Mouse (Mus musculus) brain, embryonic 14.5 days (tissue): ENCODE results near the gene Kit. TPM values are rescaled to one million over a fixed set of nuclear protein-coding genes. Genes with fewer than 3 reads are reported as not detected.

ENCODE experiments used
- DNase-seq: peaks from one replicate; pipeline ENCODE4 v3.0.0-alpha.2; 2011; ENCODE audit warnings: low read depth
- CTCF ChIP-seq: fragments of 200-500 bp; IDR thresholded peaks from 2 replicates; pipeline ENCODE4 v1.5.1; 2012; ENCODE audit warnings: inconsistent platforms, mild to moderate bottlenecking, moderate library complexity, borderline replicate concordance; ENCODE audit not compliant: insufficient read depth, insufficient read length; ENCODE audit errors: extremely low read depth
- POLR2A ChIP-seq: fragments of 200-500 bp; IDR thresholded peaks from 2 replicates; pipeline ENCODE4 v1.6.1; 2012; ENCODE audit warnings: mild to moderate bottlenecking, inconsistent platforms, borderline replicate concordance; ENCODE audit not compliant: poor library complexity, insufficient read depth, insufficient read length, severe bottlenecking; ENCODE audit errors: extremely low read depth
- polyA plus RNA-seq: library from polyadenylated mRNA; depleted of rRNA; stranded (reverse); fragments of >200 nt; gene quantifications from 2 replicates; pipeline ENCODE4 v1.2.3, GENCODE M21; 2012

The Kit gene
- polyA plus RNA-seq, 1 experiment: 55.8 TPM

- DNase-seq: no peak
- no peak for TF ChIP-seq CTCF
Observed at GRCm38 (mm10) chr5:75615624-75616023, 40.9 kb downstream of the Kit start.

- DNase-seq: no peak
- TF ChIP-seq POLR2A (no peak), CTCF (no peak)
Observed at GRCm38 (mm10) chr5:75622401-75622800, 47.7 kb downstream of the Kit start.

- no peak for TF ChIP-seq POLR2A
- TF ChIP-seq CTCF: no peak
Observed at GRCm38 (mm10) chr5:75623007-75623406, 48.3 kb downstream of the Kit start.

GRCm38 (mm10) chr5:75623520-75623919 lies 48.8 kb downstream of the Kit start:
- DNase-seq: no peak
- no peak for TF ChIP-seq CTCF
- TF ChIP-seq POLR2A: no peak

More at GRCm38 (mm10) chr5:75623007-75623406, 48.3 kb downstream of the Kit start:
- no peak for DNase-seq

- no peak for DNase-seq
- TF ChIP-seq POLR2A (no peak), CTCF (no peak)
Observed at GRCm38 (mm10) chr5:75623993-75624706, 49.4 kb downstream of the Kit start.

- DNase-seq: no peak
- TF ChIP-seq POLR2A (no peak), CTCF (no peak)
Observed at GRCm38 (mm10) chr5:75625059-75625458, 50.3 kb downstream of the Kit start.

GRCm38 (mm10) chr5:75626284-75626683 lies 51.6 kb downstream of the Kit start:
- no peak for DNase-seq
- TF ChIP-seq CTCF (no peak), POLR2A (no peak)

GRCm38 (mm10) chr5:75626703-75627102 lies 52.0 kb downstream of the Kit start:
- TF ChIP-seq POLR2A: no peak
- TF ChIP-seq CTCF: no peak
- peak; percentile 54 for DNase-seq

- TF ChIP-seq POLR2A: no peak
- no peak for TF ChIP-seq CTCF
Observed at GRCm38 (mm10) chr5:75632257-75632656, 57.5 kb downstream of the Kit start.

GRCm38 (mm10) chr5:75632846-75633640 lies 58.3 kb downstream of the Kit start:
- DNase-seq: no peak
- TF ChIP-seq CTCF: no peak

More at GRCm38 (mm10) chr5:75632257-75632656, 57.5 kb downstream of the Kit start:
- no peak for DNase-seq

GRCm38 (mm10) chr5:75635385-75635784 lies 60.7 kb downstream of the Kit start:
- TF ChIP-seq CTCF (no peak), POLR2A (no peak)
- peak; percentile 68 for DNase-seq

GRCm38 (mm10) chr5:75640637-75641036 lies 65.9 kb downstream of the Kit start:
- DNase-seq: no peak
- no peak for TF ChIP-seq CTCF
- no peak for TF ChIP-seq POLR2A
